Mouse (Mus musculus): Measurements from ENCODE around the gene Hlx.

DNA sequence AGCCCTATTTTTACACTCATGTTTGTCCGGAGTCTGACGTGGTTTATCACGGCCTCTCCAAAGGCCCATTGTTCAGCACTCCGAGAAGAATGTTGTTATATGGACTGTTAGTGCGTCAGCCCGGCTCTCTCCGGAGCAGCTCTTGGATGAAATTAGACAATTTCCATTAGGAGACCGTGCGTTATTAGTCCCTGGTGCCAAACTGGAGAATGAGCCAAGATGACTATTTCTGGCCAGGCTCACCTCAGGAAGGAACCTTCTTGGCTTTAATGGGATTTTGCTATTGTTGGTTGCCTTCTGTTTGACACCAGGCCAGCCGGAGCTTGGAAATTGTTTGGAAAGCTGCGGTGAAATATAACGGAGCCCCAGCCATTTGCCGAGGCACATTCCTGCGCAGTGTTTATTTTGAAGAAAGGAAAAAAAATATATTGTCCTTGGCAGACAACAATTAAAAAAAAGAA lies 16.3 kb upstream of the Hlx start:
- TF ChIP-seq ZC3H11A (IDR thresholded peaks at IDR 0.05; ENCODE audit: borderline replicate concordance, low read depth, low read length) (no peak), HCFC1 (IDR thresholded peaks at IDR 0.05; ENCODE audit: borderline replicate concordance, insufficient read depth, low read length) (no peak), CHD2 (IDR thresholded peaks at IDR 0.05; ENCODE audit: low read depth, low read length) (no peak), MAFK (IDR thresholded peaks at IDR 0.05; ENCODE audit: insufficient read depth, low read depth, low read length) (no peak)
